Mouse (Mus musculus) left cerebral cortex, postnatal 14 days (tissue): ENCODE data around the gene R3hdm4. TPM values are rescaled to one million over a fixed set of nuclear protein-coding genes. Genes with fewer than 3 reads are reported as not detected.
A peak's percentile ranks its signal among the peaks of the same experiment; 100 is the strongest.
"Not testable (repeated sequence)": the region's sequence is repeated elsewhere in the genome, so short reads cannot be mapped to it uniquely, and the experiment has no call there.

Source experiments
- DNase-seq, 2 experiments: peaks; one replicate each; pipeline ENCODE4 v3.0.0; 2021 to 2022; ENCODE audit warnings: low spot score in 2 of 2, mixed read lengths in 1 of 2
- intact Hi-C: fragments of 180-260 bp; cut with DNase I; formaldehyde crosslinking; loops from one replicate; pipeline ENCODE4 v1.15.1; 2025
- total RNA-seq, 2 experiments: library from RNA; stranded (reverse); gene quantifications; 2 replicates each; pipeline ENCODE4 v1.2.3; 2021

Gene R3hdm4
- total RNA-seq, 2 experiments from 2014 or later: 438 to 440 TPM

- no peak for DNase-seq
- intact Hi-C loops: no loop called here
Measured at GRCm38 (mm10) chr10:79912412-79912811, 8.6 kb downstream of the R3hdm4 start.

- no peak for DNase-seq
- intact Hi-C loops: no loop called here
Measured at GRCm38 (mm10) chr10:79910556-79910955, 10.5 kb downstream of the R3hdm4 start, which contains the start of gene Gm26602. Gm26602 (plus strand) TSS chr10:79910856.

GRCm38 (mm10) chr10:79909092-79909922 lies 11.7 kb downstream of the R3hdm4 start:
- peak; percentile 65 to 84 for DNase-seq
- intact Hi-C loops: no loop called here

- intact Hi-C loops: no loop called here
Measured at GRCm38 (mm10) chr10:79908167-79909091, 12.6 kb downstream of the R3hdm4 start, which contains the start of gene Med16. Med16 (minus strand) TSS chr10:79908923.

GRCm38 (mm10) chr10:79907415-79907814 lies 13.6 kb downstream of the R3hdm4 start:
- DNase-seq: no peak
- intact Hi-C loops: no loop called here

More at GRCm38 (mm10) chr10:79908167-79909091, 12.6 kb downstream of the R3hdm4 start, which contains the start of gene Med16:
- DNase-seq: peak; percentile 92

- intact Hi-C loops: no loop called here
- DNase-seq: no peak
Measured at GRCm38 (mm10) chr10:79906712-79907111, 14.3 kb downstream of the R3hdm4 start.

GRCm38 (mm10) chr10:79900951-79901410 lies 20.0 kb downstream of the R3hdm4 start:
- intact Hi-C loops: no loop called here
- DNase-seq: peak; percentile 71 to 92

GRCm38 (mm10) chr10:79897316-79898245 lies 23.4 kb downstream of the R3hdm4 start:
- intact Hi-C loops: no loop called here
- DNase-seq: no peak

GRCm38 (mm10) chr10:79896814-79897213 lies 24.2 kb downstream of the R3hdm4 start:
- intact Hi-C loops: no loop called here
- DNase-seq: no peak

GRCm38 (mm10) chr10:79896306-79896705 lies 24.7 kb downstream of the R3hdm4 start:
- no peak for DNase-seq
- intact Hi-C loops: no loop called here

- intact Hi-C loops: loop anchor here (2.0 kb wide), 1 partner anchor 30 kb away; no protein-coding TSS in a partner anchor
- peak; percentile 76 to 86 for DNase-seq
Measured at GRCm38 (mm10) chr10:79892451-79893118, 28.4 kb downstream of the R3hdm4 start.

GRCm38 (mm10) chr10:79890670-79891069 lies 30.3 kb downstream of the R3hdm4 start, which contains the start of gene Cfd:
Cfd (plus strand) TSS chr10:79890853.
- intact Hi-C loops: no loop called here

GRCm38 (mm10) chr10:79889386-79889785 lies 31.6 kb downstream of the R3hdm4 start:
- DNase-seq: no peak
- intact Hi-C loops: no loop called here

More at GRCm38 (mm10) chr10:79890670-79891069, 30.3 kb downstream of the R3hdm4 start, which contains the start of gene Cfd:
- no peak for DNase-seq

- intact Hi-C loops: no loop called here
Measured at GRCm38 (mm10) chr10:79886611-79887010, 34.4 kb downstream of the R3hdm4 start.

GRCm38 (mm10) chr10:79886054-79886453 lies 35.0 kb downstream of the R3hdm4 start, which contains the start of gene Elane:
Elane (plus strand) TSS chr10:79886247.
- DNase-seq: no peak
- intact Hi-C loops: no loop called here

More at GRCm38 (mm10) chr10:79886611-79887010, 34.4 kb downstream of the R3hdm4 start:
- no peak for DNase-seq

GRCm38 (mm10) chr10:79884938-79885337 lies 36.1 kb downstream of the R3hdm4 start:
- DNase-seq: not testable (repeated sequence)
- intact Hi-C loops: loop anchor here (5.0 kb wide), 1 partner anchor 53 kb away; no protein-coding TSS in a partner anchor

GRCm38 (mm10) chr10:79884446-79884845 lies 36.6 kb downstream of the R3hdm4 start:
- intact Hi-C loops: loop anchor here (5.0 kb wide), 1 partner anchor 52 kb away; no protein-coding TSS in a partner anchor
- no peak for DNase-seq
